Mouse (Mus musculus): Measurements from ENCODE around the gene Slc25a21. TPM values are rescaled to one million over a fixed set of nuclear protein-coding genes. Genes with fewer than 3 reads are reported as not detected.

The Slc25a21 gene
- polyA plus RNA-seq, 1 experiment from 2014 or later, result 5.1 TPM

DNA sequence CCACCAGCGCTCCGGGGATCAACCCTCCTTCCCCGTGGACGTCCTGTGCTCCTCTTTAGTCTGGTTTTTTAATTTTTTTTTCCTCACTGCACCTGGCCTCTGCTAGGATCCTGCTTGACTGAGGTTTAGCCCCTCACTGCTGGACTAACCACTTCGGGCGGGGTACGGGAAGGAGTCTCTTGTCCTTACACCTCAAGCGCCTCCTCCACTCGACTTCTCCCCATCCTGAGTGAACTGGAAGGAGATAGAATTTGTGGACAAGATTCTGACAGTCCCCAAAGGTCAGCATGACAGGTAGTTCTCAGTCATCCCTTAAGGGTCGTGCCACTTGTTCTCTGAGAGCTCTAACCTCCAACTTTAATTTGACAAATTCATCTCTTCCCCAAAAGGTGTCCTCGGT is 502.3 kb downstream of the Slc25a21 start:
- Histone ChIP-seq H3K4me3 (replicated peaks; ENCODE audit: low read depth, low read length) (peak overlapping the region; percentile 30; the same call in 1 of the 2 replicates), H3K4me2 (ENCODE audit: low read length) (peak overlapping the region; percentile 55), H3K9ac (ENCODE audit: low read depth, low read length) (no peak overlapping the region), H3K4me1 (replicated peaks; ENCODE audit: insufficient read depth, low read length) (peaks cover 20% of the 10 kb centered on the region), H3K27ac (no peak overlapping the region), H3K36me3 (ENCODE audit: insufficient read depth, low read length) (no peaks in the 10 kb centered on the region), H3K9me3 (replicated peaks; ENCODE audit: low read length) (no peaks in the 10 kb centered on the region), H3K27me3 (ENCODE audit: insufficient read depth, low read length) (peaks cover 89% of the 10 kb centered on the region)
- no peak for ATAC-seq (replicated peaks; ENCODE audit: low FRiP score, low read depth)
- 2% methylated on average over 11 of the region's 11 CpGs for WGBS
- DNase-seq (ENCODE audit: low spot score), result no peak
- no peak for TF ChIP-seq CTCF (IDR thresholded peaks at IDR 0.05; ENCODE audit: low read depth)

DNA sequence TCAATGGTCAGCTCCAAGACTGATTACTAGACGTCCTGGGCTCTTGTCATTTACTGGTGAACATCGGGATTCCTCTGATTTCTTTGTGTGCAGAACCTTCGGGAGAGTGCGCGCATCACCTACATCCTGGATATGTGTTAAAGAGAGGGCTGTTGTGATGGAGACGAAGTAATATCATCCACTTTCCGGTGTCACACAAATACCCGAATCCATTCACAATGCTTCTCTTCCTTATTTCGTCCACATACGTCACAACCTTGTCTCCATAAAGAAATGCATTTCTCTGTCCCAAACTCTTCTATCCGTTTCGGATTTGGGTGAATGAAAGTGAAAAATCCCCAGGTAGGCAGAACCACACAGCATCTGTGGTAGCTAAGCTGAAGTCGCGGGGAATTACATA is 502.9 kb downstream of the Slc25a21 start:
- Histone ChIP-seq H3K9me3 (replicated peaks; ENCODE audit: low read length) (no peaks in the 10 kb centered on the region), H3K27me3 (ENCODE audit: insufficient read depth, low read length) (peaks cover 91% of the 10 kb centered on the region), H3K4me3 (replicated peaks; ENCODE audit: low read depth, low read length) (no peak overlapping the region), H3K27ac (no peak overlapping the region), H3K4me2 (ENCODE audit: low read length) (no peak overlapping the region), H3K4me1 (replicated peaks; ENCODE audit: insufficient read depth, low read length) (peaks cover 20% of the 10 kb centered on the region), H3K9ac (ENCODE audit: low read depth, low read length) (no peak overlapping the region), H3K36me3 (ENCODE audit: insufficient read depth, low read length) (no peaks in the 10 kb centered on the region)
- 4% methylated on average over 14 of the region's 14 CpGs for WGBS
- TF ChIP-seq CTCF (IDR thresholded peaks at IDR 0.05; ENCODE audit: low read depth), result no peak
- ATAC-seq (replicated peaks; ENCODE audit: low FRiP score, low read depth), result no peak
- no peak for DNase-seq (ENCODE audit: low spot score)

DNA sequence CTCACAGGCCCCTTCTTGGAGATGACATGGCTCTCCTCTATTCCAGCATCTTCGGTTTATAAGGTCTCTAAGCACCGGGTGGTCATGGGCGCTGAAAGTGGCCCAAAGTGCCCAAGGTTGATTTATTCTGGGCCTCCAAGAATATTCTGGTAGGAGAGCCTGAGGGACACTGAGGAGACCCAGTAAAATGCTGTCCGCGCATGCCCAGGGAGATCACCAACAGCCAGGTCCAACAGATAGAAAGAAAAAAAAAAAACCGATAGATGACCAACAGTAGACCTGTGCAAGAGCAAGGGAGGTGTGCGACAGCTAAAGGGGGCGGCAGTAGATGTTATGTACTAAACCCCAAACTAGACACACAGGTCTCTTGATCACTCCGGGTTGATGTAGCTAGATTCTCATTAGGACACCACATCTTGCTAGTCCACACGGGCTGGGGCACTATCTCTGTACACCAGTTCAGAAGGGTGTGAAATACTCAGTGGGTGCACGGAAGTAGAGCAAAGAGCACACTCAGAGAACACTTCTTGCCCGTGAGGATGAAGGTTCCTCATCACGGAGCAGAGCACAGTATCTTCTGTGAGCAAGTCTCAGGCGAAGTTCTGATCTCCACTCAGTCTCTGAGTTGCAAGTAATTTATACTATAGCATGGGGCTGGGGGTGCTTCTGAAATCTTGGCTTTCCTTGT is 503.7 kb downstream of the Slc25a21 start:
- WGBS, result 12% methylated on average over 14 of the region's 14 CpGs
- Histone ChIP-seq H3K4me1 (replicated peaks; ENCODE audit: insufficient read depth, low read length) (peaks cover 20% of the 10 kb centered on the region), H3K4me2 (ENCODE audit: low read length) (no peak overlapping the region), H3K4me3 (replicated peaks; ENCODE audit: low read depth, low read length) (no peak overlapping the region), H3K9me3 (replicated peaks; ENCODE audit: low read length) (no peaks in the 10 kb centered on the region), H3K9ac (ENCODE audit: low read depth, low read length) (no peak overlapping the region), H3K27me3 (ENCODE audit: insufficient read depth, low read length) (peaks cover 93% of the 10 kb centered on the region), H3K27ac (no peak overlapping the region), H3K36me3 (ENCODE audit: insufficient read depth, low read length) (no peaks in the 10 kb centered on the region)
- ATAC-seq (replicated peaks; ENCODE audit: low FRiP score, low read depth), result no peak
- DNase-seq (ENCODE audit: low spot score), result no peak
- TF ChIP-seq CTCF (IDR thresholded peaks at IDR 0.05; ENCODE audit: low read depth), result no peak

DNA sequence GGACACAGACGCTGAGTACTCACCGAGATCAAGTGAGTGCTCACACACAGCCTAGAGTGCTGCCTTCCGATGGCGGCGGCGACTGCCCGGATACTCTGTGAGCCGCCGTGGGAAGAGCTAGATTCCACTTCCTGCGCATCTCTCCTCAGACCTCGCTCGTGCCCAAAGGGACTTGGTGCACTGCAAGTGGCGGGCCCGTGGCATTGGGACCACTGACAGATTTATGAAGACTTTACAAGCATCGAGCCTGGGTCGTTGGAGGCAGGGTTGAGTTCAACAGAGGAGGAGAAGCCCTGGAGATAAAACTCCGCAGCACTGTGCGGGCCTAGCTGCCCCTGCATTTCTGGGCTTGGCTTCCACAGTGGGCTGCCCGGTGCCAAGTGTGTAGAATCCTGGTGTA is 504.7 kb downstream of the Slc25a21 start:
- DNase-seq (ENCODE audit: low spot score) (no peak), ATAC-seq (replicated peaks; ENCODE audit: low FRiP score, low read depth) (no peak)
- Histone ChIP-seq H3K4me1 (replicated peaks; ENCODE audit: insufficient read depth, low read length) (peaks cover 18% of the 10 kb centered on the region), H3K9me3 (replicated peaks; ENCODE audit: low read length) (no peaks in the 10 kb centered on the region), H3K9ac (ENCODE audit: low read depth, low read length) (no peak overlapping the region), H3K4me2 (ENCODE audit: low read length) (no peak overlapping the region), H3K27me3 (ENCODE audit: insufficient read depth, low read length) (peaks cover 96% of the 10 kb centered on the region), H3K4me3 (replicated peaks; ENCODE audit: low read depth, low read length) (0 out of 2 replicates have a peak overlapping the region, but pooled peaks have one; percentile 5), H3K27ac (no peak overlapping the region), H3K36me3 (ENCODE audit: insufficient read depth, low read length) (no peaks in the 10 kb centered on the region)
- 8% methylated on average over 19 of the region's 19 CpGs for WGBS
- no peak for TF ChIP-seq CTCF (IDR thresholded peaks at IDR 0.05; ENCODE audit: low read depth)

DNA sequence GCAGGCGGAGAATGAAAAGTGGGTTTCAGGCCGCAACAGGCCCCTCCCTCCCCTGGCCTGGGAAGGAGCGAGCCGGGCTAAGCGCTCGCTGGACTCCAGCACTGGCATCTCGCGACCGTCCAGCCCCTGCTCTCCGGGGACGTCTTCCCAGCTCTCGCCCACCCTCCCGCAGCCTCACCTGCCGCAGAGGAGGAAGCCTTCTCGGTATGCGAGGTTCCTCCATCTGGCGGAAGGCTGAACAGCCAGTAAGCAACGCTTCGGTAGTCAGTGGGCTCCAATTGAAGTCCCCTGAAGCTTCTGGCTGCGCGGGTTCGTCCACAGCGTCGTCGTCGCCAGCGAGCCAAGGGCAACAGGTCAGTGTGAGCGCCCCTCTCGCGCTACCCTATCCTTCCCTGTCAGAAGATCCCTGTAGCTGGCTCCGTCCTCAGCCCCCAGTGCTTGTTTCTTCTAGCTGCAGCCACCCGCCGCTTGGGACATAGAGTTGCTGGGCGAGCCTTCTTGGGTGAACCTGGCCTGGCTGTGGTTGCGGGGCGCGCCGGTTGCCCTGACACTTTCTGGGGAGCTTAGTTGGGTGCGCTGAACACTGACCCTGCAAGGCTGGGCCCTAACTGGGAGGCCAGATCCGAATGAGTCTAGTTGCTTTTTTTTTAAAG is 505.7 kb downstream of the Slc25a21 start, which contains the start of gene Pax9:
Gene Pax9 (plus strand): TSS at position 341 of the 653 bp plus-strand sequence.
- no peak within 1 kb of the TSS for H3K27ac ChIP-seq
- peaks cover 10% of the 10 kb centered on the region for H3K4me1 ChIP-seq (replicated peaks; ENCODE audit: insufficient read depth, low read length)
- DNase-seq (ENCODE audit: low spot score), result no peak
- no peak for ATAC-seq (replicated peaks; ENCODE audit: low FRiP score, low read depth)
- peaks cover 95% of the 10 kb centered on the region for H3K27me3 ChIP-seq (ENCODE audit: insufficient read depth, low read length)
- WGBS, result 1% methylated on average over 33 of the region's 40 CpGs
- no peak for TF ChIP-seq CTCF (IDR thresholded peaks at IDR 0.05; ENCODE audit: low read depth)
- H3K4me2 ChIP-seq (ENCODE audit: low read length), result peak within 1 kb of the TSS; percentile 33
- H3K9ac ChIP-seq (ENCODE audit: low read depth, low read length), result no peak within 1 kb of the TSS
- H3K4me3 ChIP-seq (replicated peaks; ENCODE audit: low read depth, low read length), result 0 out of 2 replicates have a peak within 1 kb of the TSS, but pooled peaks have one; percentile 5
- H3K9me3 ChIP-seq (replicated peaks; ENCODE audit: low read length), result no peaks in the 10 kb centered on the region
- H3K36me3 ChIP-seq (ENCODE audit: insufficient read depth, low read length), result no peaks in the 10 kb centered on the region

DNA sequence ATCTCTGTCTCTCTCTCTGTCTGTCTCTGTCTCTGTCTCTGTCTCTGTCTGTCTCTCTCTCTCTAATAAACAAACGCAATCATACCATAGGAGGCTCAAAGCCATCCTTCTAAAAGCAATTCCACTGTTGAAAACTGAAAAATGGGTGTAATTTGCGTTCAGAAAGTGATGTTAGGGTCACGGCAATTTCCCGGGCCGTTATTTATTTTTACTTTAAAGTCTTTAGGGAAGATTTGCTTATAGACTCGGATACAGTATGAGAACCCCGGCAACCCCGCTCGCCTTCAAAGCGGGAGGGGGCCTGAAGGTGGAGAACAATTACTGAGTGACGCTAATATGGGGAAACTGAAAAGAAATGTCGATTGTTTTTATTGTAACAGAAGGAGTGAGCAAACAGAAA is 506.3 kb downstream of the Slc25a21 start:
- Histone ChIP-seq H3K4me1 (replicated peaks; ENCODE audit: insufficient read depth, low read length) (peaks cover 9% of the 10 kb centered on the region), H3K36me3 (ENCODE audit: insufficient read depth, low read length) (no peaks in the 10 kb centered on the region), H3K9ac (ENCODE audit: low read depth, low read length) (no peak overlapping the region), H3K27me3 (ENCODE audit: insufficient read depth, low read length) (peaks cover 95% of the 10 kb centered on the region), H3K4me3 (replicated peaks; ENCODE audit: low read depth, low read length) (no peak overlapping the region), H3K9me3 (replicated peaks; ENCODE audit: low read length) (no peaks in the 10 kb centered on the region), H3K4me2 (ENCODE audit: low read length) (peak overlapping the region; percentile 33; the same call in 1 of the 2 replicates), H3K27ac (no peak overlapping the region)
- ATAC-seq (replicated peaks; ENCODE audit: low FRiP score, low read depth), result no peak
- WGBS, result 1% methylated on average over 12 of the region's 12 CpGs
- TF ChIP-seq CTCF (IDR thresholded peaks at IDR 0.05; ENCODE audit: low read depth), result no peak
- no peak for DNase-seq (ENCODE audit: low spot score)

Measured in kidney, postnatal 0 days (tissue).